Mouse (Mus musculus) liver, embryonic 11.5 days (tissue): ENCODE measurements around the gene Dlst. TPM values are rescaled to one million over a fixed set of nuclear protein-coding genes. Genes with fewer than 3 reads are reported as not detected.

Source experiments
- ATAC-seq: fragments of 200-750 bp; cut with Nextera tagmentation; replicated peaks from 2 replicates; pipeline ENCODE4 v1.8.0; 2017; ENCODE audit warnings: moderate number of reproducible peaks, mild to moderate bottlenecking, moderate TSS enrichment, moderate library complexity; ENCODE audit not compliant: low FRiP score
- DNase-seq: peaks from one replicate; pipeline ENCODE4 v3.0.0-alpha.2; 2017; ENCODE audit warnings: low spot score
- H3K27ac ChIP-seq: fragments of 300-500 bp; sonication (generic); 2 replicates; pipeline ENCODE4 v1.5.1; 2014; ENCODE audit warnings: mild to moderate bottlenecking, low read depth, low read length, control low read depth
- H3K27me3 ChIP-seq: fragments of 300-500 bp; sonication (generic); replicated peaks from 2 replicates; pipeline ENCODE4 v1.6.1; 2014; ENCODE audit warnings: low read length, mixed read lengths; ENCODE audit not compliant: control insufficient read depth, insufficient read depth
- H3K36me3 ChIP-seq: fragments of 300-500 bp; sonication (generic); 2 replicates; pipeline ENCODE4 v1.6.1; 2014; ENCODE audit warnings: mild to moderate bottlenecking, low read length, moderate library complexity, mixed read lengths; ENCODE audit not compliant: control insufficient read depth, insufficient read depth
- H3K4me1 ChIP-seq: fragments of 300-500 bp; sonication (generic); replicated peaks from 2 replicates; pipeline ENCODE4 v1.6.1; 2014; ENCODE audit warnings: low read length, mixed read lengths; ENCODE audit not compliant: control insufficient read depth, insufficient read depth
- H3K4me2 ChIP-seq: fragments of 300-500 bp; sonication (generic); 2 replicates; pipeline ENCODE4 v1.6.1; 2014; ENCODE audit warnings: mild to moderate bottlenecking, control low read depth, moderate library complexity
- H3K4me3 ChIP-seq: fragments of 300-500 bp; sonication (generic); 2 replicates; pipeline ENCODE4 v1.5.1; 2014; ENCODE audit warnings: low read depth, low read length, control low read depth
- H3K9ac ChIP-seq: fragments of 300-500 bp; sonication (generic); 2 replicates; pipeline ENCODE4 v1.6.1; 2014; ENCODE audit warnings: low read depth, low read length, control low read depth
- H3K9me3 ChIP-seq: fragments of 300-500 bp; sonication (generic); 2 replicates; pipeline ENCODE4 v1.6.1; 2016; ENCODE audit warnings: low read length, inconsistent platforms, mixed read lengths; ENCODE audit not compliant: control insufficient read depth
- WGBS: fragments of 180-500 bp; shearing (Covaris S2); extraction: QIAGEN DNeasy Blood & Tissue Kit; methylation state at CpG from one replicate; pipeline ENCODE4 v1.1.7; 2014; 5-methylcytosine and 5-hydroxymethylcytosine counted together
- polyA plus RNA-seq: library from polyadenylated mRNA; unstranded; fragments of >200 nt; fragmentation: Nextera tagmentation; extraction: Ambion mirVana; gene quantifications from 2 replicates; pipeline ENCODE4 v1.2.1, GENCODE M21; 2014

The Dlst gene
- 139 and 143 TPM in 2 replicates for polyA plus RNA-seq

- H3K4me2 ChIP-seq: peak within 1 kb of the TSS; percentile 72
- peaks cover 38% of the 10 kb centered on the region for H3K4me1 ChIP-seq
- no peaks in the 10 kb centered on the region for H3K27me3 ChIP-seq
- under 1% methylated on average over 77 of the region's 83 CpGs for WGBS
- peak within 1 kb of the TSS; percentile 82 for H3K9ac ChIP-seq
- H3K4me3 ChIP-seq: peak within 1 kb of the TSS; percentile 78
- H3K27ac ChIP-seq: peak within 1 kb of the TSS; percentile 85
- peak; percentile 91 for ATAC-seq
- H3K9me3 ChIP-seq: no peaks in the 10 kb centered on the region
- peaks cover 4% of the 10 kb centered on the region; the same call in 1 of the 2 replicates for H3K36me3 ChIP-seq
- peak; percentile 92 for DNase-seq
These were observed at the start of gene Dlst, which contains the start of gene Prox2 for GRCm38 (mm10) chr12:85110698-85111592. Gene Dlst, plus strand, starts transcription at chr12:85110833. Gene Prox2, minus strand, starts transcription at chr12:85110759.

GRCm38 (mm10) chr12:85071043-85071442 lies 39.6 kb upstream of the Dlst start:
- H3K9me3 ChIP-seq: no peaks in the 10 kb centered on the region
- H3K27ac ChIP-seq: no peak overlapping the region
- peaks cover 11% of the 10 kb centered on the region; the same call in 1 of the 2 replicates for H3K36me3 ChIP-seq
- no peak overlapping the region for H3K4me2 ChIP-seq
- no peak overlapping the region for H3K4me3 ChIP-seq
- H3K9ac ChIP-seq: no peak overlapping the region
- H3K4me1 ChIP-seq: no peaks in the 10 kb centered on the region
- no peaks in the 10 kb centered on the region for H3K27me3 ChIP-seq
- ATAC-seq (no peak), DNase-seq (no peak)

- Histone ChIP-seq H3K4me2 (no peak overlapping the region), H3K27me3 (no peaks in the 10 kb centered on the region), H3K4me3 (no peak overlapping the region), H3K9ac (no peak overlapping the region), H3K9me3 (no peaks in the 10 kb centered on the region), H3K27ac (no peak overlapping the region), H3K36me3 (peaks cover 3% of the 10 kb centered on the region; the same call in 1 of the 2 replicates), H3K4me1 (no peaks in the 10 kb centered on the region)
- WGBS: 90% methylated on average over 3 of the region's 3 CpGs
- no peak for ATAC-seq
- no peak for DNase-seq
These were observed 33.5 kb upstream of the Dlst start for GRCm38 (mm10) chr12:85077100-85077499.

- Histone ChIP-seq H3K9me3 (no peaks in the 10 kb centered on the region), H3K4me1 (no peaks in the 10 kb centered on the region), H3K27ac (no peak overlapping the region), H3K9ac (no peak overlapping the region), H3K4me3 (no peak overlapping the region), H3K4me2 (no peak overlapping the region), H3K27me3 (no peaks in the 10 kb centered on the region), H3K36me3 (peaks cover 10% of the 10 kb centered on the region)
- DNase-seq (no peak), ATAC-seq (no peak)
- 58% methylated on average over 2 of the region's 2 CpGs for WGBS
These were observed 26.4 kb upstream of the Dlst start for GRCm38 (mm10) chr12:85084257-85084656.

GRCm38 (mm10) chr12:85084941-85085340 lies 25.7 kb upstream of the Dlst start:
- Histone ChIP-seq H3K27ac (no peak overlapping the region), H3K9me3 (no peaks in the 10 kb centered on the region), H3K36me3 (peaks cover 11% of the 10 kb centered on the region), H3K4me3 (no peak overlapping the region), H3K27me3 (no peaks in the 10 kb centered on the region), H3K4me2 (no peak overlapping the region), H3K4me1 (no peaks in the 10 kb centered on the region), H3K9ac (no peak overlapping the region)
- WGBS: 90% methylated on average over 4 of the region's 4 CpGs
- ATAC-seq (no peak), DNase-seq (no peak)

- no peak for DNase-seq
- Histone ChIP-seq H3K9me3 (no peaks in the 10 kb centered on the region), H3K9ac (no peak overlapping the region), H3K4me2 (no peak overlapping the region), H3K36me3 (peaks cover 11% of the 10 kb centered on the region), H3K27me3 (no peaks in the 10 kb centered on the region), H3K4me3 (no peak overlapping the region), H3K4me1 (peaks cover 11% of the 10 kb centered on the region), H3K27ac (no peak overlapping the region)
- WGBS: 91% methylated on average over 12 of the region's 12 CpGs
- no peak for ATAC-seq
These were observed 22.8 kb upstream of the Dlst start for GRCm38 (mm10) chr12:85087845-85088244.

- 39% methylated on average over 3 of the region's 3 CpGs for WGBS
- Histone ChIP-seq H3K4me2 (no peak overlapping the region), H3K27ac (peak overlapping the region; percentile 41; the same call in 1 of the 2 replicates), H3K9me3 (no peaks in the 10 kb centered on the region), H3K27me3 (no peaks in the 10 kb centered on the region), H3K36me3 (peaks cover 11% of the 10 kb centered on the region), H3K4me1 (peaks cover 11% of the 10 kb centered on the region), H3K4me3 (no peak overlapping the region), H3K9ac (no peak overlapping the region)
- DNase-seq: no peak
- ATAC-seq: peak; percentile 73
These were observed 19.4 kb upstream of the Dlst start for GRCm38 (mm10) chr12:85091190-85091589.

GRCm38 (mm10) chr12:85092214-85092613 lies 18.4 kb upstream of the Dlst start:
- Histone ChIP-seq H3K4me2 (no peak overlapping the region), H3K27me3 (no peaks in the 10 kb centered on the region), H3K9ac (no peak overlapping the region), H3K4me1 (peaks cover 11% of the 10 kb centered on the region), H3K4me3 (no peak overlapping the region), H3K27ac (no peak overlapping the region), H3K36me3 (peaks cover 11% of the 10 kb centered on the region), H3K9me3 (no peaks in the 10 kb centered on the region)
- ATAC-seq (peak; percentile 56; the same call in 1 of the 2 replicates), DNase-seq (no peak)
- 6% methylated on average over 3 of the region's 3 CpGs for WGBS

- Histone ChIP-seq H3K36me3 (peaks cover 3% of the 10 kb centered on the region; the same call in 1 of the 2 replicates), H3K4me2 (no peak overlapping the region), H3K9ac (no peak overlapping the region), H3K27me3 (no peaks in the 10 kb centered on the region), H3K27ac (no peak overlapping the region), H3K9me3 (no peaks in the 10 kb centered on the region), H3K4me1 (peaks cover 11% of the 10 kb centered on the region), H3K4me3 (no peak overlapping the region)
- ATAC-seq (no peak), DNase-seq (no peak)
- 25% methylated on average over 14 of the region's 14 CpGs for WGBS
These were observed 16.6 kb upstream of the Dlst start for GRCm38 (mm10) chr12:85094010-85094409.
